Mouse (Mus musculus) 3T3-L1 (cell line): ENCODE measurements around the gene Gm379.

Experiments used
- DNase-seq: peaks from one replicate; pipeline ENCODE4 v3.0.0-alpha.2; 2015; ENCODE audit warnings: low read depth, low spot score

The Gm379 gene

DNA sequence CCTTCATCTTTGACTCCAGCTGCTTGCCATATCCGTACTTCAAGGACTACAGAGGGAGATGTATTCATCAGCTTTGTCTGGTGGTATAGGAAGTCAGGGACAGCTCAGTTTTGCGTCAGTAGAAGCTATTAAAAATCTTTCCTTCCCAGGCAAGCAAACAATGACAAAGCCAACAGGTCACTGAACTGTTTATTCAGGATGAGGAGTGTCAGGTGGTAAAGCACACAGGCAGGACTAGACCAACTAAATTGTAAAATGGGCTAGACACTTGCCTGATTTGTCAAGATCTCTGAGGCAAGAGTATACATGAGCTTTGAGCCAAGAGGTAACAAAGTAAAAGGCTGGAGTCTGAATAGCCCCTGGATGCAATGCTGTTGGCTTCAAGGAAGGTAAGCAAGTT is at the start of gene Gm379:
Gm379 (minus strand) TSS at position 7 of the 400 bp plus-strand sequence.
- DNase-seq, result no peak

DNA sequence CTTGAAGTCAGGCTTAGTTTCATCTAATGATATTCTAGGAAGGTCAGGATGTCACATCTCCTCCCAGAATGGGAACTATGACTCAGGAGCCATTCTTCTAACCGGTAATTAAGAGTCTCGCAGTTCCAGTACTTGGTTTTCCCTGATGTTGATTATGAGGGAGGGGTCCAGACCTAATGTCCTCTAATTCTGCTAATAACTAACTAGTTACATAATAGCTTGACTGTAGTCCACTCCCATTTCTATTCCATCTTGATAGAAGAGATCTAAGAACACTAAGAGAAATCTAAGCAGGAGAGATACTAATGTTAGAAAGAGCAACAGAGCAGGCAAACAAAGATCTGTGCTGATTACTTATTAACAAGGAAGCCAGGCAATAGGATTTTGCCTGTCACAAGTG is 39.6 kb upstream of the Gm379 start:
- no peak for DNase-seq

DNA sequence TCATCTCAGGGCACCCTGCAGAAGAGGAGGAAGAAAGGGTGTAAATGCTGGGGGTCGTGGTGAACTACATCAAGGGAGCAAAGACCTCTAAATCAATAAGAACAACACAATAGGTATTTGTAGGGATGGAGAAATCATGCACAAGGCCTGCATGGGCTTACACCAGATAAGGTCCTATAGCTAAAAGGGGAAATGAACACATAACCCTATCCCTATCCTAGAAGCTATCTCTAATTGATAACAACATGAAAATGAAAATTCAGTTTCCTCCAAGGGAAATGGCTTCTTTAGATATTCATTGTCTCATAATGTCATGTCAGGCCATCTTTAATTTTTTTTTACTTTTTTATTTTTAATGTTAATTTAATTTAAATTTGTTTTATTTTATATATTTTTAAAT is 4.2 kb upstream of the Gm379 start:
- DNase-seq, result no peak

DNA sequence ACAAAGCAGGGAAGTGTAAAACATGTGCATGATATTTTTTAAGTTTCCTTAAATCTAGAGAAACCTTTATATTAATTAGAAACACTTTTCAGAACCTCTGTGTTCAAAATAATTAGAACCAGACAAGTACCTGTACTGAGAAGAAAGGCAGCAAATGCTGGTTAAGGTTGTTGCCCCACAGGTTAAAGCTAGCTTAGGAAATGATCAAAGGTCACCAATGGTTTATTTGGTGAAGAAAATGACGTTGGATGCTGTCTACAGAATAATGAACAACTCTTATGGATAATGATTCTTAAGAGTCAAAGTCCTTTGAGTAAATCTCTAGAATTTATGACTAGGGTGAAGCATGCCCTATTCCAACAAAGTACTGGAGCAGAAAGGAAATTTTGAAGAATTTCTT is 42.7 kb downstream of the Gm379 start:
- no peak for DNase-seq

DNA sequence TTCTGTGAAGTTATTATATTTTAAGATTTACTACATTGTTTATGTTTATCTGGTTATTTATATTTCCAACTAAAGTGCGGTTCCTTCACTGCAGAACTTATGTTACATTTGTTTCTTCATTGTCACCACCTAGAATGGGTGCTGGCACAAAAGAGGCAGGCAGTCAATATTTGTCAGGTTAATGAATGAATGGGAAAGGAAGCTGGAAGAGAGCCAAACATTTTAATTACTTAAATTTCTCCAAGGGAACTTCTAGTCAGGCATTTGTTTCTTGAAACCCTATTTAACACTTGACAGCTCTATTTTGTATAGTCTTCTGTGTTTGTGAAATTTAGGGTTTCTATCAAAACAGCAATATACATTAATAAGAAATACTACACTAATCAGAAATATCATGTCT is 43.8 kb downstream of the Gm379 start:
- DNase-seq, result no peak
